Mouse (Mus musculus) neural tube, embryonic 13.5 days (tissue): ENCODE measurements around the gene Dok1. TPM values are rescaled to one million over a fixed set of nuclear protein-coding genes. Genes with fewer than 3 reads are reported as not detected.
A peak's percentile ranks its signal among the peaks of the same experiment; 100 is the strongest.

Source experiments
- ATAC-seq: fragments of 200-750 bp; cut with Nextera tagmentation; 2 replicates; pipeline ENCODE4 v1.8.0; 2017; ENCODE audit warnings: low read depth, mild to moderate bottlenecking, moderate TSS enrichment, moderate library complexity
- H3K27ac ChIP-seq: fragments of 300-500 bp; sonication (generic); replicated peaks from 2 replicates; pipeline ENCODE4 v1.5.1; 2015; ENCODE audit warnings: moderate library complexity, mild to moderate bottlenecking, inconsistent platforms
- H3K27me3 ChIP-seq: fragments of 300-500 bp; sonication (generic); 2 replicates; pipeline ENCODE4 v1.6.1; 2015; ENCODE audit warnings: mild to moderate bottlenecking, inconsistent platforms
- H3K36me3 ChIP-seq: fragments of 300-500 bp; sonication (generic); 2 replicates; pipeline ENCODE4 v1.6.1; 2015; ENCODE audit warnings: mild to moderate bottlenecking, inconsistent platforms
- H3K4me1 ChIP-seq: fragments of 300-500 bp; sonication (generic); replicated peaks from 2 replicates; pipeline ENCODE4 v1.6.1; 2015; ENCODE audit warnings: inconsistent platforms
- H3K4me2 ChIP-seq: fragments of 300-500 bp; sonication (generic); 2 replicates; pipeline ENCODE4 v1.6.1; 2015; ENCODE audit warnings: inconsistent platforms, mild to moderate bottlenecking, moderate library complexity
- H3K4me3 ChIP-seq: fragments of 300-500 bp; sonication (generic); 2 replicates; pipeline ENCODE4 v1.5.1; 2015; ENCODE audit warnings: mild to moderate bottlenecking, inconsistent platforms
- H3K9ac ChIP-seq: fragments of 300-500 bp; sonication (generic); 2 replicates; pipeline ENCODE4 v1.6.1; 2015; ENCODE audit warnings: moderate library complexity, mild to moderate bottlenecking, inconsistent platforms
- H3K9me3 ChIP-seq: fragments of 300-500 bp; sonication (generic); 2 replicates; pipeline ENCODE4 v1.6.1; 2016; ENCODE audit warnings: inconsistent platforms
- WGBS: fragments of 180-500 bp; shearing (Covaris S2); methylation state at CpG from one replicate; pipeline ENCODE4 v1.1.7; 2015; 5-methylcytosine and 5-hydroxymethylcytosine counted together
- polyA plus RNA-seq: library from polyadenylated mRNA; unstranded; fragments of >200 nt; fragmentation: Nextera tagmentation; extraction: Ambion mirVana; gene quantifications from 2 replicates; pipeline ENCODE4 v1.2.1, GENCODE M21; 2015

The Dok1 gene
- polyA plus RNA-seq, 1 experiment from 2014 or later = 3.6 TPM

DNA sequence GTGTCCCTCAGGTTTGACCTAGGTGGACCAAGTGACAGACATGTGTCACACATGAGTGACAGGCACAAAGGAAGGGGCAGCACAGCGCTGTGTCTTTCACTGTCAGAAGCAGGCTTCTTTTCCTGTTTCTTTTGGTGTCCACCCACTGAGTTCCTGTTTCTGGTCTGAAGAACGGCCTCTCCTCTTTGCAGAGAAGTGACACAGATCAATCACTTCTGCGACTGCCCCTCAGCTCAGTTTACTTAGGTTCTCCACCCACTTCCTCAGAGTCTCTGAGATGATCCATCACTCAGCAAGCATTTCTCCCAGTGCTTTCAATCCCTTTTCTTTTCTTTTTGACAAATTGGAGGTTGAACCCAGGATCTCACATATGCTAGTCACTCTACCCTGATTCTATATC is 24.6 kb downstream of the Dok1 start:
- ATAC-seq = no peak
- no peaks in the 10 kb centered on the region for H3K4me1 ChIP-seq
- 46% methylated on average over 3 of the region's 3 CpGs for WGBS
- no peaks in the 10 kb centered on the region for H3K27me3 ChIP-seq
- H3K4me2 ChIP-seq = no peak overlapping the region
- no peak overlapping the region for H3K9ac ChIP-seq
- no peaks in the 10 kb centered on the region for H3K36me3 ChIP-seq
- H3K27ac ChIP-seq = no peak overlapping the region
- H3K4me3 ChIP-seq = no peak overlapping the region
- no peaks in the 10 kb centered on the region for H3K9me3 ChIP-seq

DNA sequence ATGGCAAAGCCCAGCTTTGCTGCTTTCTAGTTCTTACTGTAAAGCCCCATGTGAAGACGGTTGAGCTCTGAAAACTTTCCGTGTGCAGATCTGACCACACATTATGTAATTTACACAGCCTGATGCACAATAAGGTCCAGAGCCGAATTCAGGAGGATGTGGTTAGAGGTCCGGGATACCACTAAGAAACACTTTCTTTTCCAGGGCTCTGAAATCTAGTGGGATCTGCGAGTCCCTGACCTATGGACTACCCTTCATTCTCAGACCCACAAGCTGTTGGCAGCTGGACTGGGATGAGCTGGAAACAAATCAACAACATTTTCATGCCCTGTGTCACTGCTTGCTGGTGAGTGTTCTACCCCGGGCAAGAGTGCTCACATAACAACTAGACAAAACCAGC is 27.2 kb downstream of the Dok1 start:
- no peak overlapping the region for H3K4me2 ChIP-seq
- H3K4me3 ChIP-seq = no peak overlapping the region
- H3K27ac ChIP-seq = no peak overlapping the region
- no peak overlapping the region for H3K9ac ChIP-seq
- no peaks in the 10 kb centered on the region for H3K27me3 ChIP-seq
- H3K9me3 ChIP-seq = no peaks in the 10 kb centered on the region
- H3K4me1 ChIP-seq = no peaks in the 10 kb centered on the region
- ATAC-seq = no peak
- 89% methylated on average over 6 of the region's 6 CpGs for WGBS
- H3K36me3 ChIP-seq = no peaks in the 10 kb centered on the region

DNA sequence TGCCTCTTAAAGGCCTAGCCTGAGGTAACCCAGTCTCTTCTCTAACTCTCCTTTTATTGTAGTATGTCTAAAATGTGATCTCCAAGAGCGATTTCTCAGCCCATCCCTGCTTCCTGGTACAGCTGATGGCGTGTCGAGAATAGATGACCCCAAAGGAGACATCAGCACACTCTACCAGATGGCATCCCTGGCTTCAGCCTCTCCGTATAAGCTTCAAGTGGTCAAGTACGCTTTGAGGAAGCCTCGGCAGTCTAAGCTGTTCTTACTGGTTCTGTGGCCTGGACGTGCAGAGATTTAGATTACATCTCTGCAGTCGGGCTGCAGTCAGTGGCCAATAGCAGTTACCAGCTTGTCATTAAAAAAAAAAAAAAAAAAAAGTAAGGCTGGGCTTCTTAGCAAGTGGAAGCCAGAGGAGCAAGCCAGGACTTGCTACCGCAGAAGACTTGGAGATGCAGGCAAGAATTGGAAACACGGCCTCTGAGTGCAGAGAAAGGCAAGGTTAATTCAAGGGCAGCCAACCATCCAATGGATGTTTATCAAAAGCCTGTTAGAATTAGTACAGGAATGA is 27.7 kb downstream of the Dok1 start:
- Histone ChIP-seq H3K27me3 (no peaks in the 10 kb centered on the region), H3K27ac (no peak overlapping the region), H3K36me3 (no peaks in the 10 kb centered on the region), H3K4me1 (no peaks in the 10 kb centered on the region), H3K9ac (no peak overlapping the region), H3K4me3 (no peak overlapping the region), H3K4me2 (no peak overlapping the region), H3K9me3 (no peaks in the 10 kb centered on the region)
- WGBS = 83% methylated on average over 10 of the region's 10 CpGs
- no peak for ATAC-seq

DNA sequence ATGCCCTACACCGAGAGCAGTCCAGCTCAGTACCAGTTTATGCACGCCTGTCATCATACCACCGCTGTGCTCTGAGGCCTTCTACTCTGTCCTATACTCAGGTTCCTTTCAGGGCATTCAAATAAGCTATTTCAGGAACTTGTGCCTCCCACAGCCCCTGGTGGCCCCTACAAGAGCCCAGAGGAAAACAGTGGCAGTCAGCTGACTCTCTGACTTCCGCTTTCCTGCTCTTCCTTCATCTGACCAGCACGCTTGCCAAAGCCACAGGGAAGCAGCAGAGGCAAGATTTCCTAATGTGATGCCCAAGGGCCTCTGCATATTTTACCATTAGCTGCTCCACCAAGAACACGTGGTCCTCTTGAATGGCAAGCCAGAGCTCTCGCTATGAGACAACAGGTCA is 28.4 kb downstream of the Dok1 start:
- H3K4me2 ChIP-seq = no peak overlapping the region
- H3K9me3 ChIP-seq = no peaks in the 10 kb centered on the region
- H3K27ac ChIP-seq = no peak overlapping the region
- no peak for ATAC-seq
- H3K4me3 ChIP-seq = no peak overlapping the region
- 67% methylated on average over 7 of the region's 7 CpGs for WGBS
- no peaks in the 10 kb centered on the region for H3K27me3 ChIP-seq
- no peak overlapping the region for H3K9ac ChIP-seq
- no peaks in the 10 kb centered on the region for H3K36me3 ChIP-seq
- H3K4me1 ChIP-seq = no peaks in the 10 kb centered on the region

DNA sequence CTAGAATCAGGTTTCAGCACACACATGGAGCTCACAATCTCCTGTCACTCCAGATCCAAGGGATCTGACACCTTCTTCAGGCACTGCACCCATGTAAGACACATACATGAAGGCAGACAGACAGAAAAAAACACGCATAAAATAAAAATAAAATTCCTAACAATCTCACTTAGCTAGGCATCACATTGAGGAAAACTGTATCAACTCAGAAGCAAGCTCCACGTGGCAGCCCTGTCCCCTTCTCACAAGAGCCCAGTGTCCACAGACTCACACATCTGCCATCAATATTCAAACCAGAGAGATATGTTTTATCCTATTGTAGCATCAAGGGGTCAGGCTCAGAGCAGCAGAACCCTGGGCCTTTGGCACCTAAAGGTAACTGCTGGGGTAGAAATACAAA is 29.0 kb downstream of the Dok1 start:
- no peaks in the 10 kb centered on the region for H3K27me3 ChIP-seq
- H3K4me2 ChIP-seq = no peak overlapping the region
- H3K4me3 ChIP-seq = no peak overlapping the region
- H3K27ac ChIP-seq = no peak overlapping the region
- H3K36me3 ChIP-seq = no peaks in the 10 kb centered on the region
- ATAC-seq = no peak
- WGBS = 80% methylated on average over 2 of the region's 2 CpGs
- no peaks in the 10 kb centered on the region for H3K4me1 ChIP-seq
- no peak overlapping the region for H3K9ac ChIP-seq
- no peaks in the 10 kb centered on the region for H3K9me3 ChIP-seq

DNA sequence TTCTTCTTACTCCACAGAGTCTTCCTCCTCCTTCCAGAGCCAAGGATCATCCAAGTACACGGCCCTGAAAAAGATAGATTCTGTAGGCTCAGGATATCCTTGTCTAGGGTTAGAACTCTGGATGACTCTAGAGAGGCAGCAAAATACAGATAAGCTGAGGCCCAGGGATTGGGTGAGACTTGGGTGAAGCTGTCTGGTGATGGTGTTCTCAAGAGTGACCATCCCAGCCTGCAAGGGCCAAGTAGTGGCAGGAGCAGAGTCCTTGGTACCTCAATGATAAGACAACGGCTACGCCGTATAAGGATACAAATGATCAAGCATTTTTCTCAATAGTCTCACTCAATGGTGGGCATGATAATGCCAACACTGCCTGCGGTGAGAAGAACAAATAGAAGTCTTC is 29.4 kb downstream of the Dok1 start:
- ATAC-seq = no peak
- no peaks in the 10 kb centered on the region for H3K9me3 ChIP-seq
- no peaks in the 10 kb centered on the region for H3K36me3 ChIP-seq
- H3K4me2 ChIP-seq = no peak overlapping the region
- no peaks in the 10 kb centered on the region for H3K27me3 ChIP-seq
- H3K4me3 ChIP-seq = no peak overlapping the region
- no peak overlapping the region for H3K9ac ChIP-seq
- no peak overlapping the region for H3K27ac ChIP-seq
- no peaks in the 10 kb centered on the region for H3K4me1 ChIP-seq
- WGBS = 91% methylated on average over 5 of the region's 5 CpGs

DNA sequence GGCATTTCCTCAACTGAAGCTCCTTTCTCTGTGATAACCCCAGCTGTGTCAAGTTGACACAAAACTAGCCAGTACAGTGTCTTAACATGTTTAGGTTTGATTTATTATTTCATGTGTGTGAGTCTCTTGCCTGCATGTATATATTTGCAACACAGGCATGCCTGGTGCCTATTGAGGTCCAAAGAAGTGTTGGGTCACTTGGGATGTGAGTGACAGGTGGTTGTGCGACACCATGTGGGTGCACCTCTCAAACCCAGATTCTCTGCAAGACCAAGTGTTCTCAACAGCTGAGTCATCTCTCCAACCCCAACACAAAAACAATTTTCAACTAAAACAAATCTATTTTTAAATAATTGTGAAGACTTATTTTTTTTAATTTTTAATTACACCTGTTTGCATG is 30.2 kb downstream of the Dok1 start:
- H3K36me3 ChIP-seq = no peaks in the 10 kb centered on the region
- H3K27ac ChIP-seq = no peak overlapping the region
- no peak for ATAC-seq
- no peaks in the 10 kb centered on the region for H3K27me3 ChIP-seq
- no peaks in the 10 kb centered on the region for H3K9me3 ChIP-seq
- 88% methylated on average over 1 of the region's 1 CpGs for WGBS
- H3K9ac ChIP-seq = no peak overlapping the region
- no peaks in the 10 kb centered on the region for H3K4me1 ChIP-seq
- H3K4me3 ChIP-seq = no peak overlapping the region
- no peak overlapping the region for H3K4me2 ChIP-seq

DNA sequence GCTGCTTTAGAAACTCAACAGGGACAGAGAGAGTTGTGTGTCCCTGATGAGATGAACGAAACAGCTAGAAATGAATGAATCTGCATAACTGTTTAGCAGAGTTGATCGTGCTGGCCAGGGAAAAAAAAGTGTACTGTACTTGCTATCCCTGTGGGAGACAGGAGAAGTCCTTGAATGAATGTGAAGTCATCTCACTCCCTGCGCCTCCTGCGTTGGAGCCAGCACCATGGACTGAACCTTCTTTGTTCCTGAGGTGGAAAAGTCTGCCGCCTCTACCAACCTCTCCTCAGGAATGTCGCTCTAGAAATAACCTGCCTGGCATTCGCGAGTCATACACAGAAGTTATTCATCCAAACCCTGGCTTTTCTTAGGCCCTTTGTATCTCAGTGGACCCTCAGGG is 33.3 kb downstream of the Dok1 start:
- H3K4me1 ChIP-seq = peaks cover 5% of the 10 kb centered on the region; the same call in 1 of the 2 replicates
- no peak overlapping the region for H3K9ac ChIP-seq
- H3K9me3 ChIP-seq = no peaks in the 10 kb centered on the region
- no peak overlapping the region for H3K4me3 ChIP-seq
- no peaks in the 10 kb centered on the region for H3K36me3 ChIP-seq
- 68% methylated on average over 8 of the region's 8 CpGs for WGBS
- 0 out of 2 replicates have a peak, but pooled peaks cover 4% of the 10 kb centered on the region for H3K27me3 ChIP-seq
- H3K4me2 ChIP-seq = no peak overlapping the region
- H3K27ac ChIP-seq = no peak overlapping the region
- no peak for ATAC-seq

DNA sequence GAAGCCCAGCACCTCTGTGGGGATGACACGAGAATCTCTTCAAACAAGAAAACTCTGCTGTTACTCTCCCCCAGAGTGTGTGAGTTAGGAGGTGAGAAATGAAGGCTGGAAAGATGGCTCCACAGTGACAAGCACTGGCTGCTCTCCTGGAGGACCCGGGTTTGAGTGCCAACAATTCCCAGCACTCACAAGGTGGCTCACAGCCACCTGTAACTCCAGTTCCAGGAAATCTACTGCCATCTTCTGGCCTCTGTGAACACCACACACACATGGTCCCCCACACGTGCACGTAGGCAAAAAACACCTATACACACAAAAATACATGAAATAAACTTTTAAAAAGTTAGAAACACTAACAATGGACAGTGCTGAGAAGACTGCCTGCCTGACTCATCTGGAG is 34.9 kb downstream of the Dok1 start:
- no peak overlapping the region for H3K4me3 ChIP-seq
- no peak for ATAC-seq
- H3K27ac ChIP-seq = no peak overlapping the region
- H3K4me1 ChIP-seq = peaks cover 5% of the 10 kb centered on the region; the same call in 1 of the 2 replicates
- WGBS = 73% methylated on average over 4 of the region's 4 CpGs
- no peak overlapping the region for H3K9ac ChIP-seq
- H3K4me2 ChIP-seq = no peak overlapping the region
- H3K9me3 ChIP-seq = no peaks in the 10 kb centered on the region
- no peaks in the 10 kb centered on the region for H3K36me3 ChIP-seq
- 0 out of 2 replicates have a peak, but pooled peaks cover 4% of the 10 kb centered on the region for H3K27me3 ChIP-seq

DNA sequence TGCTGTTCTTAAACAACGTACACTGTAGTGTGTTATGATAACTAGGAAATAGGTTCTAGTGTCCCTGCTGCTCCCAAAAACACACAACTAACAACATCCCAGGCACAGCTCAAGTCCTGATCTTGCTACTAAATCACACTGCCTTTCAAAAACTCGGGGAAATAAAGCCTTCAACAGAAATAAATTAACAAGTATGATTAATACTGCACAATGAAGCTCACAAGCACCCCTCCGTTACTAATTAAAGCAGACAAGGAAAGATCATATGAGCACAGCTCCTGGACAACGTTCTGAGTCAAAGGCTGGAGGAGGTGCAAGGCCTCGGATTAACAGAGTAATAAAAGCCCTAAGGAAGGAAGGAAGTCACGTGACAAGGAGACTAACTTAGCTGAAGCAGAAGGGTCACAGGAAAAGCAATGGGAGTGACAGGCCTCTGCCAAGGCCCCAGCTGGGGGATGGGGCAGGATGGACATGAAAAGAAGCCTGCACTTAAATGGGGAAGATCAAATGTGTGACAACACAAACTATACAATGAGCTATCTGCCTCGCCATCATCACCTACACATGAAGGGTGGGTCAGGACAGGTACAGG is 35.7 kb downstream of the Dok1 start:
- no peak for ATAC-seq
- Histone ChIP-seq H3K4me2 (no peak overlapping the region), H3K36me3 (no peaks in the 10 kb centered on the region), H3K27ac (no peak overlapping the region), H3K4me3 (no peak overlapping the region), H3K9ac (0 out of 2 replicates have a peak overlapping the region, but pooled peaks have one; percentile 2), H3K9me3 (no peaks in the 10 kb centered on the region), H3K27me3 (0 out of 2 replicates have a peak, but pooled peaks cover 4% of the 10 kb centered on the region), H3K4me1 (peaks cover 5% of the 10 kb centered on the region; the same call in 1 of the 2 replicates)
- WGBS = 53% methylated on average over 7 of the region's 7 CpGs

DNA sequence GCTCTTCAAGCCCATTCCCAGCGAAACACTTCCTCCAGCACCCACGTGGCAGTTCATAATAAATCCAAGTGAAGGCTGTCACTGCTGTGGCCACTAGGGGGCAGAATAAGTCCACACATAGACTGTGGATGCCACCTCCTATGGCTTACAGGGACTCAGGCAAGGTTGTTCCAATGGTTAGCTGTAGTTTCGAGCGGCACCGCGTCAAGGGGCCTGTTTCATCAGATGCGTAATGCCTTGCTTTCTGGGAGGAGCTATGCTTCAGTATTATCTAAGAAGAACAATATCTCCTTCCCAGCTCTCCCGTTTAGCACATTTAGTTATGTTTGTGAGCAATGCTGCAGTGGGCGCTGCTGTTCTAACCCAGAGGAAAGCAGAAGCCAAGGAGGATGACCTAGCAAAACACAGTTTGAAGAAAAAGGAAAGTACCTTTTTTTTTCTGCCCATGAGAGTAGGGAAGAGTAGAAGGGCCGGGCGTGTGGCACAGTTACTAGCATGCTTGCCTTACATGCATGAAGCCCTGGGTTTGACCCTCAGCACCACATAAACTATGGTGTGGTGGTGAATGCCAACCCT is 36.4 kb downstream of the Dok1 start:
- Histone ChIP-seq H3K27ac (no peak overlapping the region; the same call in 1 of the 2 replicates), H3K4me1 (peaks cover 5% of the 10 kb centered on the region; the same call in 1 of the 2 replicates), H3K4me3 (no peak overlapping the region), H3K9ac (peak overlapping the region; percentile 2; the same call in 1 of the 2 replicates), H3K36me3 (no peaks in the 10 kb centered on the region), H3K9me3 (no peaks in the 10 kb centered on the region), H3K4me2 (peak overlapping the region; percentile 36), H3K27me3 (0 out of 2 replicates have a peak, but pooled peaks cover 4% of the 10 kb centered on the region)
- ATAC-seq = peak; percentile 96
- 17% methylated on average over 11 of the region's 11 CpGs for WGBS

DNA sequence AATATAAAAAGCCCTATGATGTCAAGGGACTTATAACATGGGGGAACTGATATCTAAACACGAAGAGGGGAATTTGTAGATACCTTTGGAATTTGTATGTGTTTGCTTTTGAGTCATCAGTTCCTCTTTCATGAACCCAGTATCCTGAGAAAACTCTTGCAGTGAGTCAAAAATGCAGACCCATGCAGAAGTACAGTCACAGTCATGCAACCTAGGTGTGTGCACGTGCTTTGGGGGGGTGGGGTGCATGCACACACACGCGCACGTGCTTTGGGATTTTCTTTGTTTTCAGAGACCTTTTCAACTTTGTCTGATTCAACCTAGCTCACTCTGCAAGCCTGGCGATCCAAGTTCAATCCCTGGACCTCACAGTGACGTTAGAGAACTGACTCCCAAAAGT is 38.9 kb downstream of the Dok1 start:
- no peaks in the 10 kb centered on the region for H3K36me3 ChIP-seq
- H3K27ac ChIP-seq = no peak overlapping the region

More for the DNA sequence above, 38.9 kb downstream of the Dok1 start:
- peaks cover 5% of the 10 kb centered on the region; the same call in 1 of the 2 replicates for H3K4me1 ChIP-seq
- H3K9me3 ChIP-seq = no peaks in the 10 kb centered on the region
- H3K4me2 ChIP-seq = no peak overlapping the region
- no peak for ATAC-seq
- no peak overlapping the region for H3K9ac ChIP-seq
- H3K4me3 ChIP-seq = no peak overlapping the region
- 78% methylated on average over 7 of the region's 7 CpGs for WGBS
- H3K27me3 ChIP-seq = 0 out of 2 replicates have a peak, but pooled peaks cover 4% of the 10 kb centered on the region
